Mouse (Mus musculus): ENCODE measurements around the gene Ugt1a10.

DNA sequence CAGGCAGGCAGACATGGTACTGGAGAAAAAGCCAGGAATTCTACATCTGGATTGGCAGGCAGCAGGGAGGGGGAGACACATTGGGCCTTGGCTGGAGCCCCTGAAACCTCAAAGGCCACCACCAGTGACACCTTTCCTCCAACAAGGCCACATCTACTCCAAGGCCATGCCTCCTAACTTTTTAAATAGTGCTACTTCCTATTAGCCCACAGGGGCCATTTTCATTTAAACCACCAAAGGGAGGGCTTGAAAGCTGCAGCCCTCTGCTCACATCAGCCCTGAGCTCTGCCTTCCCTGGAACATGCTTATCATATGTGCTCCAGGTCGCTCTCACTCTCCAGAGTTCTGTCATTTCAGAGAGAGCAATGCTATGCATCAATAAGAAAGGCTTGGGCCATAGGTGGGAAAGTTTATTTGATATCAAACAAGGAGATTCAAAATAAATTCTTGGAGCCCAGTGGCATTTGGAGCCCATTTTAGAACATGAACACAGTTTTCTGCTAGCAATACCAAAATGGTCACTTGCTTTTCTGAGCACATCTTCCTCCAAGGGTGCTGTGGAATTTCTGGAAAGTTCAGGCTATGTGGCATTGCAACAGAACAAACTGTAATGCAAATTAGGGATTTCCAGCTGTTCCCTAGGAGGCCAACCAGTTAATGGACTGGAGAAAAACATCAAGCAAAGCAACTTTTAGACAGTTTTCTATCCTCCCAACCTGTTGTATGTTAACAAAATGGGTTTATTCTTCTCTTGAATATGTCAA is 49.7 kb downstream of the Ugt1a10 start:
- TF ChIP-seq CTCF (IDR thresholded peaks at IDR 0.05; ENCODE audit: low read depth) (no peak), EP300 (IDR thresholded peaks at IDR 0.05; ENCODE audit: low read depth) (no peak)
